In the genomic region with DNA sequence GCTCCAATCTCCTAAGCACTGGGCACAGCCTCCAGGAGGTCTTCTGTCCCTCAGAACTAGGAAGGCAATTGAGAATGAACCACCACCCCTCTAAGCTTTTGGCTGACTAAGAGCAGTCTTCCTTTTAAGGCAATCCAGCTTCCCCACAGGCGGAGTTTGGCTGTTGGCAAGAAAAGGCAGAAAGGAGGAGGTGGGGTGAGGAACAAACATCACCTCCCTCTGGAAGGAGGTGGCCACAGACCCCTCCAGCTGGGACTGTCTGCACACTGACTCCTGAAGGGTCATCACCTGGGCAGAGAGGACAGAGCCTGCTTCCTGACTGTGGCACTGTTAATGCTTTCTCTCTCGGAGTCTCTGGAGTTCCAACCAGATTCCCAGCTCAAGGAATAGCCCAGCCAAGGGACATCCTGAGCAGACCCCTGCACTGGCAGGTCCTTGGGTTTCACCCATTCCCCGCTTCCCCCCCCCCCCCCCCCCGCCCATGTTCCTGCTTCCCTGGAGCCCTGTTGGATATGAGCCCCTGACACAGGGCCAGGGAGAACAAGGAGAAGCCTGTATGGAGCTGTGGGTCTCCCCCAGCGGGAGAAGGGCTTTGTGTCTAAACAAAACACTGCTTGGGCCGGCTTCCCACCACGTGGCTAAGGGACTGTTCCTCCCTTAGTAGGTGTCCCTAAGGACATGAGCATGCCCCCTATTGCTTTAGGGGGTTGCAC, we compare ENCODE assay signal across 8 mouse cellular contexts. TPM values are rescaled to one million over a fixed set of nuclear protein-coding genes. Genes with fewer than 3 reads are reported as not detected.
DNase-seq lines count a peak whose midpoint lies in the region; ATAC-seq and TF ChIP-seq lines count a peak whose summit lies in the region.

No protein-coding gene starts in this region.

- WGBS in kidney, embryonic 15.5 days = 38% methylated on average over 6 of the region's 7 CpGs
- whole genome bisulfite sequencing in limb, embryonic 15.5 days = 33% methylated on average over 5 of the region's 7 CpGs
- 64% methylated on average over 5 of the region's 7 CpGs for WGBS in liver, postnatal 0 days (ENCODE audit: insufficient replicate concordance)

- H3K36me3 ChIP-seq in kidney, embryonic 15.5 days = 0 out of 2 replicates have a peak, but pooled peaks cover 4% of the 10 kb centered on the region
- peaks cover 5% of the 10 kb centered on the region; the same call in 1 of the 2 replicates for H3K36me3 ChIP-seq in limb, embryonic 15.5 days
- no peaks in the 10 kb centered on the region for H3K36me3 ChIP-seq in liver, postnatal 0 days (replicated peaks; ENCODE audit: insufficient read depth, low read length)

- H3K9me3 ChIP-seq in kidney, embryonic 15.5 days (replicated peaks) = no peaks in the 10 kb centered on the region
- H3K9me3 ChIP-seq in limb, embryonic 15.5 days = no peaks in the 10 kb centered on the region
- H3K9me3 ChIP-seq in liver, postnatal 0 days (ENCODE audit: low read length) = no peaks in the 10 kb centered on the region

- H3K27me3 ChIP-seq in kidney, embryonic 15.5 days = no peaks in the 10 kb centered on the region
- H3K27me3 ChIP-seq in limb, embryonic 15.5 days = no peaks in the 10 kb centered on the region
- H3K27me3 ChIP-seq in liver, postnatal 0 days (ENCODE audit: insufficient read depth, low read length) = no peaks in the 10 kb centered on the region

- no peak overlapping the region for H3K4me3 ChIP-seq in kidney, embryonic 15.5 days (replicated peaks)
- H3K4me3 ChIP-seq in limb, embryonic 15.5 days = no peak overlapping the region
- H3K4me3 ChIP-seq in liver, postnatal 0 days (ENCODE audit: low read depth, low read length) = no peak overlapping the region

- H3K4me1 ChIP-seq in kidney, embryonic 15.5 days = peaks cover 84% of the 10 kb centered on the region
- H3K4me1 ChIP-seq in limb, embryonic 15.5 days = peaks cover 72% of the 10 kb centered on the region
- peaks cover 29% of the 10 kb centered on the region for H3K4me1 ChIP-seq in liver, postnatal 0 days (ENCODE audit: insufficient read depth)

- peak overlapping the region; percentile 21; the same call in 1 of the 2 replicates for H3K4me2 ChIP-seq in kidney, embryonic 15.5 days
- H3K4me2 ChIP-seq in limb, embryonic 15.5 days = no peak overlapping the region; the same call in 1 of the 2 replicates
- no peak overlapping the region for H3K4me2 ChIP-seq in liver, postnatal 0 days (ENCODE audit: low read depth, low read length)

- H3K27ac ChIP-seq in kidney, embryonic 15.5 days = peak overlapping the region; percentile 93
- peak overlapping the region; percentile 51 for H3K27ac ChIP-seq in limb, embryonic 15.5 days
- no peak overlapping the region for H3K27ac ChIP-seq in liver, postnatal 0 days (ENCODE audit: low read depth)

- no peak for TF ChIP-seq CTCF in brain, embryonic 14.5 days (IDR thresholded peaks at IDR 0.05; ENCODE audit: borderline replicate concordance, extremely low read depth, insufficient read depth, insufficient read length)
- no peak for TF ChIP-seq CTCF in liver, postnatal 0 days (IDR thresholded peaks at IDR 0.05; ENCODE audit: low read depth)

- no peak overlapping the region for H3K9ac ChIP-seq in kidney, embryonic 15.5 days
- no peak overlapping the region for H3K9ac ChIP-seq in limb, embryonic 15.5 days
- no peak overlapping the region for H3K9ac ChIP-seq in liver, postnatal 0 days (replicated peaks)

- no peak for TF ChIP-seq POLR2A in brain, embryonic 14.5 days (IDR thresholded peaks at IDR 0.05; ENCODE audit: borderline replicate concordance, extremely low read depth, insufficient read depth, insufficient read length, poor library complexity, severe bottlenecking)

- no peak for ATAC-seq in kidney, embryonic 15.5 days (replicated peaks; ENCODE audit: low FRiP score)
- 0 out of 2 replicates have a peak, but pooled peaks have one; percentile 7 for ATAC-seq in limb, embryonic 15.5 days (ENCODE audit: insufficient number of reproducible peaks, low FRiP score, low TSS enrichment, low read depth)
- ATAC-seq in CD4-positive, CD25-positive, alpha-beta regulatory T cell, adult 4 months = no peak
- no peak for ATAC-seq in liver, postnatal 0 days

- TF ChIP-seq EP300 in liver, postnatal 0 days (IDR thresholded peaks at IDR 0.05; ENCODE audit: low read depth) = no peak

- peak; percentile 20 for DNase-seq in 3134 (ENCODE audit: extremely low read depth, insufficient read length, low spot score)
- peak; percentile 81 for DNase-seq in brain, embryonic 14.5 days (ENCODE audit: low read depth)
- peak; percentile 72 for DNase-seq in heart, adult 8-10 months (ENCODE audit: low spot score)
- DNase-seq in right cerebral cortex, postnatal 36 days (ENCODE audit: low spot score in 2 of 2) = peak; percentile 47 to 61
- no peak for DNase-seq in liver, postnatal 0 days

RNA-seq across cellular contexts. Expression of a gene that starts 14.5 kb away (rescaled TPM):
- 28.4 and 29.1 TPM in 2 replicates for polyA plus RNA-seq in brain, embryonic 14.5 days (2012; rRNA removed)
- total RNA-seq in heart, adult 8-10 months (2022) = 10 to 100 TPM; 36.0 to 45.8 (median 40.9) TPM
- 119 and 137 TPM in 2 replicates for polyA plus RNA-seq in kidney, embryonic 15.5 days (2015; fragmentation: Nextera tagmentation; extraction: Ambion mirVana)
- 89.7 and 104 TPM in 2 replicates for polyA plus RNA-seq in limb, embryonic 15.5 days (2015; fragmentation: Nextera tagmentation; extraction: Ambion mirVana)
- polyA plus RNA-seq in CD4-positive, CD25-positive, alpha-beta regulatory T cell, adult 4 months (2017; shearing (Covaris generic)) = 10 to 100 TPM; 21.7 to 38.1 TPM
- 23.5 and 25.9 TPM in 2 replicates for polyA plus RNA-seq in liver, postnatal 0 days (2015; fragmentation: Nextera tagmentation; extraction: Ambion mirVana)

RNA-seq across cellular contexts. Expression of a gene that starts 31.5 kb away (rescaled TPM):
- 18.6 and 20.1 TPM in 2 replicates for polyA plus RNA-seq in brain, embryonic 14.5 days (2012; rRNA removed)
- 10 to 100 TPM in 1 of 4 experiments, 1 to 10 TPM in 3; 7.2 to 12.7 (median 8.4) TPM for total RNA-seq in heart, adult 8-10 months (2022)
- 79.5 and 86.2 TPM in 2 replicates for polyA plus RNA-seq in kidney, embryonic 15.5 days (2015; fragmentation: Nextera tagmentation; extraction: Ambion mirVana)
- polyA plus RNA-seq in limb, embryonic 15.5 days (2015; fragmentation: Nextera tagmentation; extraction: Ambion mirVana) = 96.2 and 105 TPM in 2 replicates
- polyA plus RNA-seq in CD4-positive, CD25-positive, alpha-beta regulatory T cell, adult 4 months (2017; shearing (Covaris generic)) = under 1 TPM; 0.58 to 0.98 TPM
- polyA plus RNA-seq in liver, postnatal 0 days (2015; fragmentation: Nextera tagmentation; extraction: Ambion mirVana) = 4.0 and 4.9 TPM in 2 replicates

RNA-seq across cellular contexts. Expression of a gene that starts 44.9 kb away (rescaled TPM):
- 2.6 and 3.1 TPM in 2 replicates for polyA plus RNA-seq in brain, embryonic 14.5 days (2012; rRNA removed)
- 1 to 10 TPM in 2 of 4 experiments, under 1 TPM in 2; 0.44 to 2.4 (median 1.1) TPM for total RNA-seq in heart, adult 8-10 months (2022)
- polyA plus RNA-seq in kidney, embryonic 15.5 days (2015; fragmentation: Nextera tagmentation; extraction: Ambion mirVana) = 36.1 and 56.2 TPM in 2 replicates
- polyA plus RNA-seq in limb, embryonic 15.5 days (2015; fragmentation: Nextera tagmentation; extraction: Ambion mirVana) = 231 and 577 TPM in 2 replicates
- polyA plus RNA-seq in CD4-positive, CD25-positive, alpha-beta regulatory T cell, adult 4 months (2017; shearing (Covaris generic)) = not detected
- polyA plus RNA-seq in liver, postnatal 0 days (2015; fragmentation: Nextera tagmentation; extraction: Ambion mirVana) = 1.2 and 4.7 TPM in 2 replicates
